Comparison of ENCODE assay signal across 7 mouse cellular contexts in genomic region chr9:37145616-37146352, GRCm38 (mm10). TPM values are rescaled to one million over a fixed set of nuclear protein-coding genes. Genes with fewer than 3 reads are reported as not detected.
DNase-seq lines count a peak whose midpoint lies in the region.

No protein-coding gene starts in this region.

- peaks cover 55% of the 10 kb centered on the region for H3K4me1 ChIP-seq in heart, embryonic 10.5 days

- no peaks in the 10 kb centered on the region for H3K9me3 ChIP-seq in heart, embryonic 10.5 days

- WGBS in heart, embryonic 10.5 days = under 1% methylated on average over 43 of the region's 43 CpGs

- H3K27me3 ChIP-seq in heart, embryonic 10.5 days (ENCODE audit: insufficient read depth, poor library complexity, severe bottlenecking) = peaks cover 10% of the 10 kb centered on the region; the same call in 1 of the 2 replicates

- H3K27ac ChIP-seq in heart, embryonic 10.5 days = peak overlapping the region; percentile 97

- peak overlapping the region; percentile 85 for H3K4me3 ChIP-seq in heart, embryonic 10.5 days

- peak; percentile 47 for DNase-seq in urinary bladder, postnatal 14 days (ENCODE audit: low spot score)
- no peak for DNase-seq in urinary bladder, adult 2 months (ENCODE audit: low spot score)
- peak; percentile 55 for DNase-seq in cerebellum, adult 9-10 months
- DNase-seq in heart, embryonic 10.5 days (ENCODE audit: low spot score) = peak; percentile 81
- DNase-seq in kidney, postnatal 10 days = peak; percentile 75
- peak; percentile 29 for DNase-seq in lung, postnatal 25 days (ENCODE audit: low spot score)
- peak; percentile 54 for DNase-seq in right cerebral cortex, postnatal 4 days

- H3K36me3 ChIP-seq in heart, embryonic 10.5 days = no peaks in the 10 kb centered on the region

RNA-seq across cellular contexts. Expression of gene Pknox2, which starts 1.4 kb away (rescaled TPM):
- polyA plus RNA-seq in urinary bladder, adult 2 months (2012; rRNA removed) = 13.6 and 17.0 TPM in 2 replicates
- 8.8 and 9.1 TPM in 2 replicates for polyA plus RNA-seq in heart, embryonic 10.5 days (2016; fragmentation: Nextera tagmentation; extraction: Ambion mirVana)
